Mouse (Mus musculus) hindbrain, embryonic 11.5 days (tissue): ENCODE results near the gene Wdr78. TPM values are rescaled to one million over a fixed set of nuclear protein-coding genes. Genes with fewer than 3 reads are reported as not detected.

ENCODE experiments used
- ATAC-seq: fragments of 200-750 bp; cut with Nextera tagmentation; 2 replicates; pipeline ENCODE4 v1.8.0; 2017; ENCODE audit warnings: mild to moderate bottlenecking, moderate TSS enrichment, moderate library complexity; ENCODE audit not compliant: low FRiP score
- DNase-seq: peaks from one replicate; pipeline ENCODE4 v3.0.0-alpha.2; 2015; ENCODE audit warnings: low spot score
- H3K27ac ChIP-seq: fragments of 300-500 bp; sonication (generic); 2 replicates; pipeline ENCODE4 v1.5.1; 2014; ENCODE audit warnings: mild to moderate bottlenecking, low read depth, low read length
- H3K27me3 ChIP-seq: fragments of 300-500 bp; sonication (generic); 2 replicates; pipeline ENCODE4 v1.6.1; 2014; ENCODE audit warnings: mild to moderate bottlenecking, low read length, moderate library complexity, mixed read lengths; ENCODE audit not compliant: control insufficient read depth, insufficient read depth
- H3K36me3 ChIP-seq: fragments of 300-500 bp; sonication (generic); 2 replicates; pipeline ENCODE4 v1.6.1; 2014; ENCODE audit warnings: mild to moderate bottlenecking, low read length, moderate library complexity, mixed read lengths; ENCODE audit not compliant: control insufficient read depth, insufficient read depth
- H3K4me1 ChIP-seq: fragments of 300-500 bp; sonication (generic); replicated peaks from 2 replicates; pipeline ENCODE4 v1.6.1; 2014; ENCODE audit warnings: low read length, mixed read lengths; ENCODE audit not compliant: control insufficient read depth, insufficient read depth
- H3K4me2 ChIP-seq: fragments of 300-500 bp; sonication (generic); replicated peaks from 2 replicates; pipeline ENCODE4 v1.6.1; 2014; ENCODE audit warnings: mild to moderate bottlenecking, low read depth, low read length
- H3K4me3 ChIP-seq: fragments of 300-500 bp; sonication (generic); 2 replicates; pipeline ENCODE4 v1.5.1; 2014; ENCODE audit warnings: low read depth, low read length
- H3K9ac ChIP-seq: fragments of 300-500 bp; sonication (generic); 2 replicates; pipeline ENCODE4 v1.6.1; 2014; ENCODE audit warnings: low read depth, low read length
- H3K9me3 ChIP-seq: fragments of 300-500 bp; sonication (generic); 2 replicates; pipeline ENCODE4 v1.6.1; 2016; ENCODE audit warnings: low read length; ENCODE audit not compliant: control insufficient read depth
- WGBS: fragments of 180-500 bp; shearing (Covaris S2); extraction: QIAGEN DNeasy Blood & Tissue Kit; methylation state at CpG from one replicate; pipeline ENCODE4 v1.1.7; 2014; 5-methylcytosine and 5-hydroxymethylcytosine counted together
- polyA plus RNA-seq: library from polyadenylated mRNA; unstranded; fragments of >200 nt; fragmentation: Nextera tagmentation; extraction: Ambion mirVana; gene quantifications from 2 replicates; pipeline ENCODE4 v1.2.1, GENCODE M21; 2014

Gene Wdr78
- polyA plus RNA-seq, 1 experiment from 2014 or later = 6.7 TPM

- DNase-seq (peak; percentile 44), ATAC-seq (0 out of 2 replicates have a peak, but pooled peaks have one; percentile 45)
- no peak overlapping the region; the same call in 1 of the 2 replicates for H3K27ac ChIP-seq
- no peak overlapping the region for H3K4me3 ChIP-seq
- H3K4me2 ChIP-seq = no peak overlapping the region
- H3K4me1 ChIP-seq = no peaks in the 10 kb centered on the region
- H3K9me3 ChIP-seq = no peaks in the 10 kb centered on the region
- WGBS = 39% methylated on average over 4 of the region's 4 CpGs
- H3K36me3 ChIP-seq = no peaks in the 10 kb centered on the region
- no peaks in the 10 kb centered on the region for H3K27me3 ChIP-seq
- H3K9ac ChIP-seq = no peak overlapping the region
Observed at GRCm38 (mm10) chr4:103006943-103007418, 107.4 kb downstream of the Wdr78 start.

- Histone ChIP-seq H3K36me3 (no peaks in the 10 kb centered on the region), H3K4me2 (no peak overlapping the region), H3K27ac (no peak overlapping the region), H3K9me3 (no peaks in the 10 kb centered on the region), H3K27me3 (no peaks in the 10 kb centered on the region), H3K4me3 (no peak overlapping the region), H3K9ac (no peak overlapping the region), H3K4me1 (no peaks in the 10 kb centered on the region)
- no peak for ATAC-seq
- WGBS = 66% methylated on average over 5 of the region's 5 CpGs
- DNase-seq = no peak
Observed at GRCm38 (mm10) chr4:103006266-103006665, 108.1 kb downstream of the Wdr78 start.

- peak; percentile 33 for DNase-seq
- no peaks in the 10 kb centered on the region for H3K36me3 ChIP-seq
- ATAC-seq = no peak
Observed at GRCm38 (mm10) chr4:103005190-103005945, 109.0 kb downstream of the Wdr78 start.

GRCm38 (mm10) chr4:103004681-103005080 is 109.7 kb downstream of the Wdr78 start:
- DNase-seq = no peak
- WGBS = 83% methylated on average over 4 of the region's 4 CpGs
- Histone ChIP-seq H3K4me1 (no peaks in the 10 kb centered on the region), H3K9me3 (no peaks in the 10 kb centered on the region), H3K27ac (no peak overlapping the region), H3K9ac (no peak overlapping the region), H3K4me2 (no peak overlapping the region), H3K36me3 (no peaks in the 10 kb centered on the region), H3K27me3 (no peaks in the 10 kb centered on the region), H3K4me3 (no peak overlapping the region)
- ATAC-seq = no peak

More at GRCm38 (mm10) chr4:103005190-103005945, 109.0 kb downstream of the Wdr78 start:
- Histone ChIP-seq H3K4me2 (no peak overlapping the region), H3K9me3 (no peaks in the 10 kb centered on the region), H3K9ac (no peak overlapping the region), H3K27ac (0 out of 2 replicates have a peak overlapping the region, but pooled peaks have one; percentile 36), H3K27me3 (no peaks in the 10 kb centered on the region), H3K4me3 (no peak overlapping the region), H3K4me1 (no peaks in the 10 kb centered on the region)
- WGBS = 53% methylated on average over 15 of the region's 15 CpGs

GRCm38 (mm10) chr4:102991685-102992084 is 122.7 kb downstream of the Wdr78 start:
- DNase-seq (no peak), ATAC-seq (no peak)
- Histone ChIP-seq H3K36me3 (no peaks in the 10 kb centered on the region), H3K4me3 (no peak overlapping the region), H3K4me2 (no peak overlapping the region), H3K27me3 (no peaks in the 10 kb centered on the region), H3K9ac (no peak overlapping the region), H3K9me3 (no peaks in the 10 kb centered on the region), H3K4me1 (no peaks in the 10 kb centered on the region), H3K27ac (no peak overlapping the region)
- WGBS = 71% methylated on average over 3 of the region's 3 CpGs

- Histone ChIP-seq H3K9me3 (no peaks in the 10 kb centered on the region), H3K4me1 (no peaks in the 10 kb centered on the region), H3K9ac (no peak overlapping the region), H3K27me3 (no peaks in the 10 kb centered on the region), H3K27ac (no peak overlapping the region), H3K4me3 (no peak overlapping the region), H3K4me2 (no peak overlapping the region), H3K36me3 (no peaks in the 10 kb centered on the region)
- no peak for ATAC-seq
- WGBS = 83% methylated on average over 11 of the region's 11 CpGs
- DNase-seq = no peak
Observed at GRCm38 (mm10) chr4:102990595-102991340, 123.6 kb downstream of the Wdr78 start.

GRCm38 (mm10) chr4:102990016-102990415 is 124.3 kb downstream of the Wdr78 start:
- WGBS = 71% methylated on average over 4 of the region's 4 CpGs
- ATAC-seq = no peak

GRCm38 (mm10) chr4:102989391-102989790 is 125.0 kb downstream of the Wdr78 start:
- Histone ChIP-seq H3K9ac (no peak overlapping the region), H3K9me3 (no peaks in the 10 kb centered on the region), H3K27me3 (no peaks in the 10 kb centered on the region), H3K4me1 (no peaks in the 10 kb centered on the region), H3K27ac (no peak overlapping the region), H3K4me2 (no peak overlapping the region), H3K4me3 (no peak overlapping the region), H3K36me3 (no peaks in the 10 kb centered on the region)
- no peak for ATAC-seq
- WGBS = 78% methylated on average over 5 of the region's 5 CpGs
- DNase-seq = no peak

More at GRCm38 (mm10) chr4:102990016-102990415, 124.3 kb downstream of the Wdr78 start:
- no peak overlapping the region for H3K9ac ChIP-seq
- H3K27me3 ChIP-seq = no peaks in the 10 kb centered on the region
- no peak for DNase-seq
- no peaks in the 10 kb centered on the region for H3K4me1 ChIP-seq
- H3K4me3 ChIP-seq = no peak overlapping the region
- no peak overlapping the region for H3K4me2 ChIP-seq
- no peak overlapping the region for H3K27ac ChIP-seq
- H3K9me3 ChIP-seq = no peaks in the 10 kb centered on the region
- H3K36me3 ChIP-seq = no peaks in the 10 kb centered on the region
